Mouse (Mus musculus) embryo, embryonic 9.5 days (tissue): ENCODE results near the gene Mast4.

Experiments
- DNase-seq: peaks from one replicate; pipeline ENCODE4 v3.0.0-alpha.2; 2017; ENCODE audit errors: extremely low spot score

Gene Mast4

DNA sequence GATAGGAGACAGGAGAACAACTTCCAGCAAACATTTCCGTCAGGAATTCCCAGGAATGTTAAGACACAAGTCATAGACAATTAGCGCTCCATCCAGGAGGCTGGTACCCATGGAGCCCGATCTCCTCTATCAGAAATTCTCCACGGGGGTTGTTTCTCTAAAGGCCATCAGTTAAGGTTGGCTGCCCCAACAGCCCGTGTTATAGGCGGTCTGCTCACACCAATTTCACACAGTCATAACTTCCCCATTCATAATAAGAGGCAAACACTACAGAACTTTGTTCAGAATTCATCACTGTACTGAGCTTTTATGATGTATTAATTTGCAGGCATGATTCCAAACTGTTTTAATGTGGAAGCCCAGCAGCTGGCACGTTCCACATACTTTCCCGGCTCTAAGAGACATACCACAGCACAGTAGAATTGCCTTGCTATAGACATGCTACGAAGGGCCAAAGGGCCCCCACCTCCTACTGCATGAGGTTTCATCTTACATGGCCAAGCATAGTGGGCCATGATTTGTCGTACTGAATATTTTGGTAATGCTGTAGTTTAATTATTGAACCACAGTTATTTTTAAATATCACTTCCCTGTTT lies 19.1 kb downstream of the Mast4 start:
- no peak for DNase-seq

DNA sequence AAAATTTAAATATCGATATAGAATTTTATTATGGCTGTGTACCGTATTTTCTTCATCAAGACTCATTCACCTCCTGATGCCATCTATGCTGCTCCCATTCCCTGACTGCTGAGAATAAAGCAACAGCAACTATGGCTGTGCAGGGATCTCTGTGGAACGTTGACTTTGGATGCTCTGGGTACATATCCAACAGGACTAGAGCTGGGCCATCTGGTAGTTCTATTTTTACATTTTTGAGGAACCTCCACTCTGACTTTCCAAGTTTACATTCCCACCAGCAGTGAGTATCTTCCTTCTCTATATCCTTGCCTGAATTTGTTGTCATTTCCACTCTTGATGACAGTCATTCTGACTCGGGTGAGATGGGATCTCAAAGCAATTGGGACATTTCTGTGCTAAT lies 26.0 kb downstream of the Mast4 start:
- DNase-seq: no peak

DNA sequence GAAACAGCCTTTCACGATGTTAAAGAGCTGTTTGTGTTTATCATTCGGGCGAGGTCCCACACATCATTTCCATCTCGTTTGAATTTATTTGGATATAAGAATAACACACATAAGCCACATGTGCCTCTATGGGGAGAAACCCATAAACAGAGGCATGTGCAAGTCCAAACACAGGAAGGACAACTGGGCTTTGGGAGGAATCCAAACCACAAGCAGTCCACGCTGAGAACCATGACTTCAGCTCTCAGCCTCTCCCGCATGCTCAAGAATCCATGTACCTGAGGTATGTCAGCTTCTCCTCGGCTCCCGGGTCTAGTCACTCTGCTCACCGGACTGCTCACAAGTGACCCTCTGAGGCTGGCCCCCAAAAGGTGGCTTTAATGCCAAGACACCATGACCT lies 30.5 kb downstream of the Mast4 start:
- no peak for DNase-seq

DNA sequence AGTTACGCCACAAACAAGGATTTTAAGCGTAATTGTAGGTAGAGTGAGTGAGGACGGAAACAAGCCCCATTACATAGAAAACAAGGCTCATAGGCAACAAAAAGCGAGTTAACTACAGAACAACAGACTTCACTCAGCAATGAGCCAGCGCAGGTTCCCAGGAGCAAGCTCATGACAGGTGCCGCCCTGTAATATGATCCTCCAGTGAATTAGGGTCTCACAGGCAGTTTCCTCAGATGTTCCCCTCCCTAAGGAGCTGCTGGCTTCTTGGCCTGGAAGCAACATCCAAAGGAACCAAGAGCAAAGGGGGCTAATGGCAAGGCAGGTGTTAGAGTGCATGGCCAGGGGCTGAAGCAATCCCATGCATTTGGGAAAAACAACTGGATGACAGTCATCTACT lies 31.8 kb downstream of the Mast4 start:
- DNase-seq: no peak

DNA sequence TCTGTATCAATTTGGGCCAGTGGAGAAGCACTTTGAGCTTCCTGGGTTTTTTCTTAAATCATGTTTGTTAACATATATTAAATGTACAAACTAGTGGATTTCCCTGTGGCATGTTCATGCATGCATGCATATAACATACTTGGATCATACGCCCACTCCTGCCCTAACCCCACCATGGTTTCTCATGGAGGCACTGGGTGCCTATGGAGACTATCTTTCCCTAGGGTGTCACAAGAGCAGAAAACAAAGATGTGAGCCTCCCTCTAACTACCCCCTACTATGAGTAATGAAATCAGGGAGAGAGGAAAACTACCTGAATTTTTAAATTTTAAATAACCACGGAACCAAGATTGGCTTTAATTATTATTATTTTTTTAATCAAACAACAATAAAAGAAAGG lies 32.2 kb downstream of the Mast4 start:
- DNase-seq: no peak

DNA sequence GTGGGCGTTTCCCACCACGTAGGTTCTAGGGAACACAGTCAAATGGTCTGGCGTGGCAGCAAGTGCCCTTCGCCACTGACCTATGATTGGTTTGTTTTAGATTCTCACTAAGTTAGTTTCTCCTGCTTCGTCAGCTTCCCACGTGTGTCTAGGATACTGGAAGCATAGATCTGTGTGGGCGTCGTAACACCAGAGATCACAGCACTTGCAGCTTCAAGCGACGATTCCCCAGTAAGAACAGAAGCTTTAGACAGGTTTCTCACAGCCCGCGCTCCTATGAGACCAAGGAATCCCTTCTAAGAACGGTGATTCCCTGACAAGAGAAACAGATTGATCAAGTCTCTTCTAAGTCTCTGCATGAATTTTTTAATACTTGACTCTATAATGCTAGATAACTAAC lies 39.9 kb downstream of the Mast4 start:
- no peak for DNase-seq

DNA sequence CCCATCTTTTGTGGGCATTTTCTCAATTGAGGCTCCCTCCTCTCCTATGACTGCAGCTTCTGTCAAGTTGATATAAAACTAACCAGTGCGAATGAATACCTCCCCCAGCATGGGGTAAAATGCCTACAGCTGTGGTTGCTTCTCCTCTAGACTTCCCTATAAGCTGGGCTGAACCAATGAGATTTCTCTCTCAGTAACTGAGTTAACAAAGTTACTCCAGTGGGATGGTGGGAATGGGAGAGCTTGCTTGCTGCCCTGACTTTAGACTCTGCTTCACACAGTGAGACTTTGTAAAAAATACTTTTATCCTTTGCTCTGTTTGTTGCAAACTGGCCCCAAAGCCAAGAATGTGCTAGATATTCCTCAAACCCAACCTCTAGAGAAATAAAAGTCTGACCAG lies 41.2 kb downstream of the Mast4 start:
- no peak for DNase-seq

DNA sequence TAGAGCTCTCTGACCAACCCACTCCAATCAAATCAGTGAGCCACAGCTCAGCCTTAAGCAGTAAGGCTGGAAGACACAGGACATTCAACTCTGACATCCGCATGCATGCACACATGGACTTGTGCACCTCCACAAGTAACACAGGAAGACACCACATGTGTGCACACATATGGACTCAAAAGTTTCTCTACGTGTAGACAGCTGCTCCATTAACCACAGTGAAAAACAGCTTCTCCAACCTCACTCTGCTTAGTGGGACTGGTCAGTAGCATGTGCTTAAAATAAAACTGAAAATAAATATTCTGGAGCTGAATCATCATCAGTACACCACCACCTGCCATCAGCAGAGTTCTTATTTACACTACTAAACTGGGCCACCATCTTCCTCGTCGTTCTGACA lies 43.2 kb downstream of the Mast4 start:
- DNase-seq: no peak

DNA sequence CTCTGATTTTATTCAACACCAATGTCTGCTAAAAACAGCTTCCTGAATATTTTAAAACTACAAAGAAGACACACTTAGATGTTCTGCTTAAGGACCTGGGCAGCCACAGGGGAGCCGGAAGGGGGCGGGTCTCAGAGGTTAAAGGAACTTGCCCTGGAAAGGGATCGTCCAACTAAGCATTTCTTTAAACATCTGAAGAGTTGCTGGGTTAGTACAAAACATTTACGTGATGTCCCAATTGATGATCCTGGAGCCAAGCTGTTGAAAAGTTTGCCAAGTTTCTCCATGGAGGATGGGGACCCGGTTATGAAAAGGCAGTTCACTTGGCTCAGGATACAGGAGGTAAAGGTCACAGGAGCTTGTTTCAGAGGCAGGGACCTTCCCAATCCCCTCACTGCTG lies 48.5 kb downstream of the Mast4 start:
- DNase-seq: no peak

DNA sequence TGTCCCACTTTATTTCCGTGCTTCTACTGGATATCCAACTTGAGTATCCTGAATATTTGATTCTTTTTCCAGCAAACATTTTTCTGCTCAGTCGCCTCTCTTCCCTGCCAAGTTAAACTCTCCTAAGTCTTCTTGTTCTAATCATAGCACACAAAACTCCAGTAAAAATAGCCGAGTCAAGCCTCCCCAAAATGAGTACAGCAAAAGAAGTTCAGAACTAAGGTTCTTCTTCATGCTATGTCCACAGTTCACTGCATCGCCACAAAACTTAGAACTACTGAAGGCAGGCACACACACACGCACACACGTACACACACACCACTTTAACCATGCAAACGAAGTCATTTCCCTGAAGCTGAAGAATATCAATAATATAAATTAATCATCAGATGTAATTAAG lies 49.3 kb downstream of the Mast4 start:
- DNase-seq: no peak

DNA sequence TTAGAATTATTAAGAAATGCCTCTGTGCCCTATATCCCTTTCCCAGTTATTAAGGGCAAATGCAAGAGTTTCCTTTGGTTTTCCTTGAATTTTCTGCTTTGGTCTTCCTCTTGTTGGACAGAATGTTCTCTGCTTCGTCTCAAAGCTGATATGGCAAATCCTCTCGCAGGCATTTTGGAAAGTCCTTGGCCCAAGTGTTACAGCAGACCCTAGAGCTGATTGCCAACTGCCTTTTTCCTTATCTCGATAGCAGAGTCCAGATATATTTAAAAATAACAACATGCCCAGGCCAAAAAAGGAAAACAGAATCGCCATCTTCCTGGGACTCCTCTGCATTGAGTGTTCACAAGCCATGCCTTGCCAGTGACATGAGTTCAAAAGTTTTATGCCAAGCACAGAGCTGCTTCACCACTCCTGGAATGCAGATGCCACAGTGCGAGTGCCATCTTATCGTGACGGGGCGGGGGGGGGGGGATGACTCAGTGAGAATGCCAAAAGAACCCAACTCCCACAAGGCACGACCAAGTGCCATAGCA lies 63.4 kb downstream of the Mast4 start:
- no peak for DNase-seq

DNA sequence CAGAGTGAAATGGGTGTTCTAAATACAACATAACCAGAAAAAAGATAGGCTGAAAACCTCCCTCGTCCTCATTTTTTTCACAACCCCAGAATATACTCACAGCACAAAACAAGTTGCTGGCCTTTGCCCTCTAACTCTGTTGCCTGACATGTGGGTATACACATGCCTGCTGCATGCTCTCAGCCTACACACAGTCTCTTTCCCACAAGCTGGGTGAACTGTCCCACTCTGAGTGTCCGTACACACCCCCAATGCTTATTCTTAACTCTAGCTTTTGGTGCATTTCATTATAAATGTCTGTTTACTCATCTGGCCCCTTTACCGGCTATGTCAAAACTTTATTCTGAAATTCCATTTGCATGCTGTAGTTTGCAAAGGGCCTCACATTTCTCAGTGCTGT lies 71.6 kb downstream of the Mast4 start:
- no peak for DNase-seq

DNA sequence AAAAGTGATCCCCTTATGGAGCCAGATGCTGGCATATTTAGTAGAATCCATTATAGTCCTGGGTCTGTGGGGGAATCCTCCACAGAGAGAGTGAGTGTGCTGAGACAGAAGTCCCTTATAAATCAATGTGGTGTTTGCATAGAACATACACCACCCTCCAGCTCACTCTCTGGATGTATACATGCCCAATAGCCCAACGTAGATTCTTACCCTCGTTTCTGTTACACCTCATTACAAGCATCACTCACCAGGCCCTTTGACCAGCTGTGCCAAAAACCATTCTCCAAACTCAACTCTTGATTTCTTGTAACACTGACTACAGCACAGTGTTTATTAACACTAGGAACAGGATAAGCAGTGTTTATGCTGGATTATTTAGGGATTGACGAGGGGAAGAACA lies 72.2 kb downstream of the Mast4 start:
- DNase-seq: no peak

DNA sequence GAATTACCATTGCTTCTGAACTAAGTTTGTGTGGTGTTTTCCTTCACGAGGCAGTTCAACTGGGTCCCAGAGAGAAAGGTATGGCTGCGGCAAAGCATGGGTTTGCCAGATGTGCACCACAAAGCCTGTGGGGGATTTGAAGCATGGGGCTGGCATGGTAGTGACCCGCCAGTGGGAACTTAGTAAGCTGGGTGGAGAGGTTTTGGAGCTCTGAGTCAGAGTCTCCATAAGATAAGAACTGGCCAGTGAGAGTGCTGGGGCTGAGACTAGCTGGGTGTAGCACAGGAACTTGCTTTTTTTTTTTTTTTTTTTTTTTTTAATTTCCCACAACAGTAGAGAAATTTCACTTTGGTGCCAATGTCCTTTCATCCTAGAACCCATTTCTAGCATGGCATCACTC lies 73.9 kb downstream of the Mast4 start:
- DNase-seq: no peak

DNA sequence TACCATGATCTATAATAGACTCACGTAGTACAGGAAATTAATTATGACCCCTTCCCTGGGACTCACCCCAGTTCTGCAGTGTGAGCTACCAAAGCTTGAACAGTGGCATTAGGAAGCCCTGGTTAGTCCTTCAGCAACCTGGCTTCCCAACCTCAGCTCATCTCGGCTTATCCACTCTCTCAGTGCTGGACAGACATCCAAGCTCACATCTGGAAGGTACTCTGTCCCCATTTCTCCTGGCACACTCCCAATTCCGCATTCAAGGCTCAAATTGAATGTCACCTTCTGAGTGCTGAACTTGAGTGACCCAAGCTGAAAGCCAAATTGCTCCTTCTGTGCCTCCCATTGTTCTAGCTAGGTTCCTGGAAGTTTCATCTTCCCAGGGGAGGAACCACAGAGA lies 76.2 kb downstream of the Mast4 start:
- no peak for DNase-seq

DNA sequence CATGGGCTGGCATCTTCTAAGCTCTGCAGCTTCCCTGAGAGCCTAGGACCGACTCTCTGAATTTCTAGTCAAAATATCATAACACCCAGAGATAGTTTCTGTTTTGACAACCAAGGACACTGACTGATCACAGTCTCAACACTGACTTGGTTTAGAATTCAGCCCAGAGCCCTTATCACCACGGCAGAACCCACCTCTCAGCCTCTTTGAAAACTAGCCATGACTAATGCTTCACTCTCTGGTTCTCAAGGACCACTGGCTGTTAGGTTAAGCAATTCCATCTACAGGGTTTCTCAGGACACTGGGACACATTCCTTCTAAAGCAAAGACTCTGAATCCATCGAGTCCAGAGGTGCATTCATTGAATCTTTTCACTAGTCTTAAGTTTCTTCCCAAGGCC lies 79.4 kb downstream of the Mast4 start:
- DNase-seq: no peak

DNA sequence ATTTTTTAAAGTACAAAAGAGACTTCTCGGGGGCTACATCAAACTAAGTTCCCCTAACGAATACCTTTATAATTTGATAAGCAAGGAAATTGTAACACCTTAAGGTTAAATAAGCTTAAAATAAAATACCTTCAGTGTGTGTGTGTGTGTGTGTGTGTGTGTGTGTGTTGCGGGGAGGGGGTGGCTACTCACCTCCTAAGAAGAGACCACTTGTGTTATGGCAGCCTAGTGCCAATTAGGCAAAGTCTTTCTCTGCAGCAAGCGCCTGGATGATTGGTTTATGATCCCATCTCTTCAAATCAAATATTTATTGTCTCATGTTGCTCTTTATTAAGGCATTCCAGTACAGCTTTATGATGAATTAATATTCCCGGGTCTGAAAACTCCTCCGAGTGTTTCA lies 81.2 kb downstream of the Mast4 start:
- no peak for DNase-seq

DNA sequence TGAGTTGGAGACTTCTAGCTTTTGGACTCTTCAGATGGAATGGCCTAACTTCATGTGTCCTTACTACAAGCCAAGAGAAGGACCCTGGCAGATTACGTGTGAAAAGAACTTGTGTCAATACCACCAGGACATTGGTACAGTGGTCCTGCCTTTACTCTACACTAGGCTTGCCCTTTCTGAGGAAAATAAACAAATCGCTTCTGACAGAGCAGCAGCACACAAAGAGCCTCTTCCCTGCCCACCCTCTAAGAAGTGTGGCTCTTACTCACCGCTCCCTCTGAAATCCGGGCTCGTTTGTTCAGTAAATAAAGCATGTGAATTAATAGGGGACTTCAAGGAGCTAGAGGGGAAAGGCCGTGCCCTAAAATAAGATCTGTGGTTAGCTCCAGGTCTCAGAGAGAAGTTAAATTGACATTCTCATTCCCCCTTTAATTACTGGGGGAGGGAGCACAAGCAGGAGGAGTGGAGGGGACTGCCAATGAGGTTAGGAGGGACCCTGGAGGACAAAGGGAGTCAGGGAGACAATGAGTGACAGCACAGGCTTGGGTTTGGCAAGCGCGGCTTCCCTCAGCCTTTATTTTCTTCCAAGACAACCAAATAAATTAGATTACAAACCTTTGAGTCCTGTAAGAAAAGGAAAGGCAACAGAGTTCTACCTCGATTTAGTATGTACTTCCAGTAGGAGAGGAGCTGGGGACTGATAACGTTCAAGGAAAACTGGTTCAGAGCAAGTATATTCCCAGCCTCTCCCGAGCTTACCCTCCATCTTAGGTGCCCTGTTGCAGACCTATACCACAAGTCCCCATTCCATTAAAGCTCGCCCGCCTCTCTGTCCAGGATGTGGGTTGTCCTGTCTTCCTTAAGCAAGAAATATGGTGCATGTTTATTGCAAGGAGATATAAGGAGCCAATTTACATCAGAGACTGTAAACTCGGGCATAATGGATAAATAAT lies 85.9 kb downstream of the Mast4 start:
- peak; percentile 52 for DNase-seq

DNA sequence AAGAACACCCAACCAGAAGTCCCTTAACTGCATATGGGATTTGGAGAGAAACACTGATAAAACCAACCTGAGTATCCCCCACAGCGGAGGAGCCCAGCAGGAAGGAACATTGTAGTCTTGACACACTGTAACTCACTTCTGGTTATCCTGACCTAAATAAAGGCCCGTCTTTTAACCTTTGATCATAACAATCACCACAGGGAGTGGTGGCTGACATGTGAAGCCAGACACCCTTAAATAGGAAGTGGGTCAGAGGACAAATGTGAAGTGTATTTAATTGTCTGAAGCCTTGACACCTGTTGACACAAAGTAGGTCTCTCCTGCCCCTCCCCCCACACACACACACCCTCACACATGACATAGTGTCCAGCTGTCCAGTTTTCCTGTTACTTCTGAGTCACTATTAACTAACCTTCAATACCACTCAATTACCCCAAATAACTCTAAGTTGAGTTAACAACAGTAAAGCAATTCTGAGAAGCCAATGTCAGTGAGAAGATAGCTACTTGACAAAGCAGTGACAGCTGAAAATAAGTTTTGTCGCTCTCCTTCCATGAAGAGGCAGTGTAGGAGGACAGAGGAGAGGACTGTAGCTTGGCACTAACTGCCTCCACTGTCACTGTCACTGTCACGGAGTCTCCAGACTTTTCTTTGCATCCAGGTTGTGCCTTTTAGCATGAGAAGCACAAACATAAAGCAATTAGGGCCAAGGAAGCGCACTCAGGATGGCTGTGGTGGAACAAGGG lies 87.2 kb downstream of the Mast4 start:
- no peak for DNase-seq

DNA sequence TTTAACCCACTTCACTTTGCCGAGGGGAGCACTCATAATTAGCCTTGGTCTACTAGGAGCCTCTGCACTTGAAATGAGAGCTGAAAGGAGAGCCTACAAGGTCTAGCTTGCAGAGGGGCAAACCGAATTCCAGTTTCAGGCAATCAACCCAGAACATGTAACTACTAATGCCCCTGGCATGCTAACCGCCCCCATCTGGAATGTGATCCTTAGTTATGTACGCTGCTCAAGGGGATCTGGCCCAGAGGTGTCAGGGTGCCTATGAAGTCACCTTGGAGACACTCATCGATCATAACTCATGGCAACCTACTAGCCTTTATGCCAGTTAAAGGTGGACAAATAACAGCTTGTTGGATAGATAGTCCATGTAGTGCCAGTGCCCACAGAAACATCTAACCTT lies 88.9 kb downstream of the Mast4 start:
- DNase-seq: no peak

DNA sequence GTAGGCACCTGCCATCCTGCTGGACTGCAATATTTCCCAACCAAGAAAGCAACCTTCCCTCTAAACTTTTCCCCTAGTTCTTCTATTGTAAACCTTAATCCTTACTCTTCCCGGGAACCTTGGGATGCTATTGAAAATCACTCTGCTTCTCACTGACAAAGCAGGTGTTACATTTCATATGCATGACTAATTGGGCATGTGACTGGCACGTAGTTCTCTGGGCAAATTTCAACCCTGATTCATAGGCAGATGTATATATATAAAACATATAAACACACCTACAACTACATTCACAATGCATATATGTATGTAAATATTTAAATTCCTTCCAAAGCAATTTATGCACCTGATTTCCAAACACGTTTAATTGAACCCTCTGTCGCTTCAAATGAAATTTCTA lies 90.2 kb downstream of the Mast4 start:
- DNase-seq: no peak

DNA sequence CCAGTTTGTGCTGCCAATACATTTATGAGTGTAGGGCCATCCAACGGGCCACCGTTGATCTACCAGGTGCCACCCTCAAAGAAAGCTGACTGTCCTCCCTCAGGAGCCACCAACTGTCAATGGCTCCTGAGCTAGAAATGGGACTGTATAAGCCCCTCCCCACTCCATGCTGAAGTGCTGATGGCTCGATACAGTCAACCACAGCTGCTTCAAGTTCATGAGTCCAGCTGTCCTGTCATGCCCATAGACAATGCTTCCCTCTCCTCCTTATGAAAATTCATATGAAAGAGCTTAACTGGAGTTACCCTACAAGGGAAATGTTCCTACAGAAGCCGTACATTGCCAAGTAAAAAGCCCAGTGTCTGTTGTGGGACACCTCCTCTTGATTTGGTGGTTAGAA lies 93.2 kb downstream of the Mast4 start:
- no peak for DNase-seq

DNA sequence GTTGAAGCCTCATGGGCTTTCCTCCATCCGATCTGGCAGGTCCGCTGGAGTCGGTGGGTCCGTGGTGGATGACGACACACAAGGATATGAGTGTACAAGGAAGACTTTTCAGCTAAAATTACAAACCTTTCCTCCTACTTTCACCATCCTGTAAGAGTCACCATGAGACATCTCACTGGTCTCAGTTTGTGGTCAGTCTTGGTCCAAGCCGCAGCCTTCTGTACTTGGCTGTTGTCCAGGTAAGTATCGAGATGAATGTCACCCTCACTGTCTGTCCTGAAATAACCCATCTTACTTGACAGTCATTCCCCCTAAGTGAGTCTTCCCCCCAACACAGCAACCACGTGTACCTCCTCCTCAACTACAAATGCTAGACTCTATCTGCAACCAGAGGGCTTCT lies 94.6 kb downstream of the Mast4 start:
- DNase-seq: no peak
